Mouse (Mus musculus): ENCODE results near the gene Gm49396. TPM values are rescaled to one million over a fixed set of nuclear protein-coding genes. Genes with fewer than 3 reads are reported as not detected.

Gene Gm49396
- polyA plus RNA-seq, 1 experiment, result 1.0 TPM

GRCm38 (mm10) chr7:30540572-30540971 is 22.6 kb upstream of the Gm49396 start:
- Histone ChIP-seq H3K4me3 (no peak overlapping the region), H3K79me2 (ENCODE audit: control insufficient read depth, insufficient read depth) (no peaks in the 10 kb centered on the region), H3K27me3 (ENCODE audit: control insufficient read depth, insufficient read depth, insufficient read length) (no peaks in the 10 kb centered on the region), H3K36me3 (ENCODE audit: control insufficient read depth, insufficient read depth) (no peaks in the 10 kb centered on the region), H3K4me2 (ENCODE audit: low read depth) (no peak overlapping the region), H3ac (ENCODE audit: control insufficient read depth, insufficient read length) (no peak overlapping the region)
- TF ChIP-seq E2F4 (IDR thresholded peaks at IDR 0.05; ENCODE audit: insufficient read depth) (no peak), TCF12 (IDR thresholded peaks at IDR 0.05; ENCODE audit: insufficient read depth, poor library complexity, severe bottlenecking) (no peak), MYOD1 (IDR thresholded peaks at IDR 0.05; ENCODE audit: control insufficient read depth in 1 of 3, insufficient read length in 2 of 3, low read depth in 2 of 3) (no peak)

- Histone ChIP-seq H3ac (ENCODE audit: control insufficient read depth, insufficient read length) (no peak overlapping the region), H3K4me2 (ENCODE audit: low read depth) (no peak overlapping the region), H3K4me3 (no peak overlapping the region), H3K79me2 (ENCODE audit: control insufficient read depth, insufficient read depth) (no peaks in the 10 kb centered on the region), H3K36me3 (ENCODE audit: control insufficient read depth, insufficient read depth) (peaks cover 7% of the 10 kb centered on the region), H3K27me3 (ENCODE audit: control insufficient read depth, insufficient read depth, insufficient read length) (no peaks in the 10 kb centered on the region)
- TF ChIP-seq MAX (IDR thresholded peaks at IDR 0.05; ENCODE audit: low read depth) (no peak), TCF3 (IDR thresholded peaks at IDR 0.05; ENCODE audit: insufficient read length, low read depth) (no peak), E2F4 (IDR thresholded peaks at IDR 0.05; ENCODE audit: insufficient read depth) (no peak), SRF (IDR thresholded peaks at IDR 0.05; ENCODE audit: control insufficient read depth, insufficient read length, low read depth) (no peak), TCF12 (IDR thresholded peaks at IDR 0.05; ENCODE audit: insufficient read depth, poor library complexity, severe bottlenecking) (no peak), POLR2A (IDR thresholded peaks at IDR 0.05; ENCODE audit: insufficient read length, low read depth) (no peak), REST (IDR thresholded peaks at IDR 0.05; ENCODE audit: insufficient read depth, insufficient read length) (no peak), MYOG (IDR thresholded peaks at IDR 0.05; ENCODE audit: control insufficient read depth in 1 of 3, insufficient read depth in 1 of 3, insufficient read length in 2 of 3, low read depth in 2 of 3) (no peak), POLR2AphosphoS2 (IDR thresholded peaks at IDR 0.05; ENCODE audit: insufficient read length, low read depth) (no peak), CEBPB (IDR thresholded peaks at IDR 0.05; ENCODE audit: insufficient read depth, poor library complexity, severe bottlenecking) (no peak), USF1 (IDR thresholded peaks at IDR 0.05; ENCODE audit: low read depth) (no peak), MYOD1 (IDR thresholded peaks at IDR 0.05; ENCODE audit: control insufficient read depth in 1 of 3, insufficient read length in 2 of 3, low read depth in 2 of 3) (no peak)
These were observed 18.8 kb upstream of the Gm49396 start for GRCm38 (mm10) chr7:30544327-30544726.

- Histone ChIP-seq H3K27me3 (ENCODE audit: control insufficient read depth, insufficient read depth, insufficient read length) (no peaks in the 10 kb centered on the region), H3ac (ENCODE audit: control insufficient read depth, insufficient read length) (no peak overlapping the region), H3K36me3 (ENCODE audit: control insufficient read depth, insufficient read depth) (peaks cover 7% of the 10 kb centered on the region), H3K79me2 (ENCODE audit: control insufficient read depth, insufficient read depth) (no peaks in the 10 kb centered on the region), H3K4me3 (no peak overlapping the region), H3K4me2 (ENCODE audit: low read depth) (no peak overlapping the region)
- TF ChIP-seq POLR2AphosphoS2 (IDR thresholded peaks at IDR 0.05; ENCODE audit: insufficient read length, low read depth) (no peak), MYOD1 (IDR thresholded peaks at IDR 0.05; ENCODE audit: control insufficient read depth in 1 of 3, insufficient read length in 2 of 3, low read depth in 2 of 3) (no peak), SRF (IDR thresholded peaks at IDR 0.05; ENCODE audit: control insufficient read depth, insufficient read length, low read depth) (no peak), CEBPB (IDR thresholded peaks at IDR 0.05; ENCODE audit: insufficient read depth, poor library complexity, severe bottlenecking) (no peak), MAX (IDR thresholded peaks at IDR 0.05; ENCODE audit: low read depth) (no peak), E2F4 (IDR thresholded peaks at IDR 0.05; ENCODE audit: insufficient read depth) (no peak), REST (IDR thresholded peaks at IDR 0.05; ENCODE audit: insufficient read depth, insufficient read length) (no peak), TCF12 (IDR thresholded peaks at IDR 0.05; ENCODE audit: insufficient read depth, poor library complexity, severe bottlenecking) (no peak), USF1 (IDR thresholded peaks at IDR 0.05; ENCODE audit: low read depth) (no peak), MYOG (IDR thresholded peaks at IDR 0.05; ENCODE audit: control insufficient read depth in 1 of 3, insufficient read depth in 1 of 3, insufficient read length in 2 of 3, low read depth in 2 of 3) (no peak), POLR2A (IDR thresholded peaks at IDR 0.05; ENCODE audit: insufficient read length, low read depth) (no peak), TCF3 (IDR thresholded peaks at IDR 0.05; ENCODE audit: insufficient read length, low read depth) (no peak)
These were observed 13.3 kb upstream of the Gm49396 start for GRCm38 (mm10) chr7:30549880-30550279.

- H3K4me2 ChIP-seq (ENCODE audit: low read depth), result no peak overlapping the region
- no peaks in the 10 kb centered on the region for H3K27me3 ChIP-seq (ENCODE audit: control insufficient read depth, insufficient read depth, insufficient read length)
- TF ChIP-seq MYOD1 (IDR thresholded peaks at IDR 0.05; ENCODE audit: control insufficient read depth in 1 of 3, insufficient read length in 2 of 3, low read depth in 2 of 3), result no peak
- TF ChIP-seq TCF3 (IDR thresholded peaks at IDR 0.05; ENCODE audit: insufficient read length, low read depth), result no peak
- TF ChIP-seq POLR2A (IDR thresholded peaks at IDR 0.05; ENCODE audit: insufficient read length, low read depth), result no peak
- TF ChIP-seq E2F4 (IDR thresholded peaks at IDR 0.05; ENCODE audit: insufficient read depth), result no peak
- TF ChIP-seq CEBPB (IDR thresholded peaks at IDR 0.05; ENCODE audit: insufficient read depth, poor library complexity, severe bottlenecking), result no peak
- no peak for TF ChIP-seq SRF (IDR thresholded peaks at IDR 0.05; ENCODE audit: control insufficient read depth, insufficient read length, low read depth)
- TF ChIP-seq MAX (IDR thresholded peaks at IDR 0.05; ENCODE audit: low read depth), result no peak
- TF ChIP-seq POLR2AphosphoS2 (IDR thresholded peaks at IDR 0.05; ENCODE audit: insufficient read length, low read depth), result no peak
- TF ChIP-seq REST (IDR thresholded peaks at IDR 0.05; ENCODE audit: insufficient read depth, insufficient read length), result no peak
- TF ChIP-seq USF1 (IDR thresholded peaks at IDR 0.05; ENCODE audit: low read depth), result no peak
- no peak for TF ChIP-seq MYOG (IDR thresholded peaks at IDR 0.05; ENCODE audit: control insufficient read depth in 1 of 3, insufficient read depth in 1 of 3, insufficient read length in 2 of 3, low read depth in 2 of 3)
- TF ChIP-seq TCF12 (IDR thresholded peaks at IDR 0.05; ENCODE audit: insufficient read depth, poor library complexity, severe bottlenecking), result no peak
- H3ac ChIP-seq (ENCODE audit: control insufficient read depth, insufficient read length), result no peak overlapping the region
- no peaks in the 10 kb centered on the region for H3K79me2 ChIP-seq (ENCODE audit: control insufficient read depth, insufficient read depth)
- peaks cover 10% of the 10 kb centered on the region for H3K36me3 ChIP-seq (ENCODE audit: control insufficient read depth, insufficient read depth)
- no peak overlapping the region for H3K4me3 ChIP-seq
These were observed 12.5 kb upstream of the Gm49396 start for GRCm38 (mm10) chr7:30550603-30551002.
